Mouse (Mus musculus): ENCODE measurements around the gene Rrp1. TPM values are rescaled to one million over a fixed set of nuclear protein-coding genes. Genes with fewer than 3 reads are reported as not detected.
A peak's percentile ranks its signal among the peaks of the same experiment; 100 is the strongest.

The Rrp1 gene
- total RNA-seq, 2 experiments from 2014 or later, result 332 to 335 TPM

- DNase-seq (ENCODE audit: extremely low spot score in 1 of 2, low spot score in 1 of 2), result peak; percentile 44 to 58
Measured at GRCm38 (mm10) chr10:78351887-78352665, 60.8 kb downstream of the Rrp1 start, which contains the start of gene Agpat3. Gene Agpat3, minus strand, starts transcription at chr10:78352489.

GRCm38 (mm10) chr10:78351564-78351886, 61.3 kb downstream of the Rrp1 start:
- no peak for DNase-seq (ENCODE audit: extremely low spot score in 1 of 2, low spot score in 1 of 2)

DNA sequence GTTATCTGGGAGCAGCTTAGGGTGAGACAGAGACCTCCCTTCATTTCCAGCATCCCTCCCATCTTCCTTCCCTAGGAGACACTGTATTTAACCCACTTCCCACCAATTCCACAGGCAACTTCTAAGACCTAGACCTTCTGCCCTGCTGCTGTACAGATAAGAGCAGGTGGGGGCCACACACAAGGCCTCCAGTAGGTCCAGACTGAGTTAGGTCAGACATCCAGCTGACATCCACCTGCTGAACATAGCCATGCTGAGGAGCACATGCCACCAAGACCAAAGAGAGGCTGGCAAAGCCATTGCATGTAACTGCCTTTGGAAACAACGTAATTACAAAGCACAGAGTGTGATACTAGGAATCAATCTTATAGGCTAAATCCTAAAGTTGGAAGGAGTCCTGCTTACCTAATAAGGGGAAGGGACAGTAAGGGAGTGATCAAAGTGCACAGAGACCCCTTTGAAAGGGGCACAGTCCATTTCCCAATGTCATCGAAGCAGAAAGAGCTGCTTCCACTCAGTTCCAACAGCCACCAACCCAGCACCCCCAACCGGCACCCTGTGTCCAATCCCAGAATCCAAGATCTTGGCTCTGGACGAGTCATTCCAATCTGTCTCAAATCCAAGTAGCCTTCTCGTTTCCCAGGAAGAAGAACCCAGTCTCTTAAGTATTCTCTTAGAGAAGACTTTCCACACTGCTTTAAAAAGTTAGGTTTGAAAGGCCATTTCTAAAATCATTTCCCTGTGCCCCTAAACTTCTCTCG, 61.9 kb downstream of the Rrp1 start:
- no peak for DNase-seq (ENCODE audit: extremely low spot score in 1 of 2, low spot score in 1 of 2)

Small RNAs within 50 kb of the gene (microRNA-seq; reads per million reads assigned to microRNA genes)
- gene Mir6410, result 0 to 0.18 reads per million in 2 experiments
- 2.8 to 4.2 reads per million in 2 experiments for gene Mir6907
- 0 to 0.18 reads per million in 2 experiments for gene Mir6908

Other genes with a start within 250 kb of the Rrp1 start
- 100 to 1,000 TPM; 117 to 139 TPM for gene D10Jhu81e, start 243.3 kb downstream of the Rrp1 start, total RNA-seq (2021)
- 10 to 100 TPM; 19.3 to 19.8 TPM for gene Pwp2, start 227.9 kb downstream of the Rrp1 start, total RNA-seq (2021)
- gene Trappc10, start 168.4 kb downstream of the Rrp1 start, total RNA-seq (2021), result 10 to 100 TPM; 79.5 to 80.8 TPM
- gene Agpat3, start 60.6 kb downstream of the Rrp1 start, total RNA-seq (2021), result 100 to 1,000 TPM; 233 TPM
- gene Cstb, start 12.6 kb upstream of the Rrp1 start, total RNA-seq (2021), result 10 to 100 TPM; 38.7 to 40.7 TPM
- 10 to 100 TPM; 88.2 to 97.2 TPM for gene Pdxk, start 51.9 kb upstream of the Rrp1 start, total RNA-seq (2021)
- gene Olfr1358, start 104.4 kb upstream of the Rrp1 start, total RNA-seq (2021), result not detected
- 10 to 100 TPM; 22.7 to 28.5 TPM for gene Ilvbl, start 161.3 kb upstream of the Rrp1 start, total RNA-seq (2021)
- gene Syde1, start 178.9 kb upstream of the Rrp1 start, total RNA-seq (2021), result 1 to 10 TPM; 5.9 to 6.3 TPM
- gene Olfr1357, start 205.0 kb upstream of the Rrp1 start, total RNA-seq (2021), result not detected